Mouse (Mus musculus) midbrain, postnatal 0 days (tissue): ENCODE data around the gene Cpa5. TPM values are rescaled to one million over a fixed set of nuclear protein-coding genes. Genes with fewer than 3 reads are reported as not detected.

ENCODE experiments used
- ATAC-seq: fragments of 200-750 bp; cut with Nextera tagmentation; 2 replicates; pipeline ENCODE4 v1.8.0; 2017; ENCODE audit warnings: moderate number of reproducible peaks, mild to moderate bottlenecking, moderate TSS enrichment, moderate library complexity; ENCODE audit not compliant: low FRiP score
- DNase-seq: peaks from one replicate; pipeline ENCODE4 v3.0.0-alpha.2; 2015; ENCODE audit warnings: low spot score
- H3K27ac ChIP-seq: fragments of 300-500 bp; sonication (generic); 2 replicates; pipeline ENCODE4 v1.5.1; 2014; ENCODE audit warnings: low read depth, mild to moderate bottlenecking, low read length, mixed read lengths
- H3K27me3 ChIP-seq: fragments of 300-500 bp; sonication (generic); 2 replicates; pipeline ENCODE4 v1.6.1; 2014; ENCODE audit warnings: low read length, control low read depth, mixed read lengths; ENCODE audit not compliant: insufficient read depth
- H3K36me3 ChIP-seq: fragments of 300-500 bp; sonication (generic); 2 replicates; pipeline ENCODE4 v1.6.1; 2014; ENCODE audit warnings: low read length, control low read depth, mixed read lengths; ENCODE audit not compliant: insufficient read depth
- H3K4me1 ChIP-seq: fragments of 300-500 bp; sonication (generic); 2 replicates; pipeline ENCODE4 v1.6.1; 2014; ENCODE audit warnings: mild to moderate bottlenecking, control low read depth, antibody characterized with exemption, low read length, mixed read lengths; ENCODE audit not compliant: insufficient read depth
- H3K4me2 ChIP-seq: fragments of 300-500 bp; sonication (generic); 2 replicates; pipeline ENCODE4 v1.6.1; 2014; ENCODE audit warnings: low read depth, mild to moderate bottlenecking, low read length, mixed read lengths; ENCODE audit not compliant: poor library complexity, severe bottlenecking
- H3K4me3 ChIP-seq: fragments of 300-500 bp; sonication (generic); 2 replicates; pipeline ENCODE4 v1.5.1; 2014; ENCODE audit warnings: low read depth, mild to moderate bottlenecking, low read length, moderate library complexity
- H3K9ac ChIP-seq: fragments of 300-500 bp; sonication (generic); replicated peaks from 2 replicates; pipeline ENCODE4 v1.6.1; 2014; ENCODE audit warnings: mild to moderate bottlenecking, low read length, moderate library complexity, mixed read lengths; ENCODE audit not compliant: poor library complexity, severe bottlenecking
- H3K9me3 ChIP-seq: fragments of 300-500 bp; sonication (generic); 2 replicates; pipeline ENCODE4 v1.6.1; 2016; ENCODE audit warnings: low read length, control low read depth
- CTCF ChIP-seq: IDR thresholded peaks from 2 replicates; pipeline ENCODE4 v1.5.1; 2016; ENCODE audit warnings: antibody characterized with exemption, mild to moderate bottlenecking
- WGBS: fragments of 180-500 bp; shearing (Covaris S2); extraction: QIAGEN DNeasy Blood & Tissue Kit; methylation state at CpG from one replicate; pipeline ENCODE4 v1.1.7; 2014; 5-methylcytosine and 5-hydroxymethylcytosine counted together
- polyA plus RNA-seq: library from polyadenylated mRNA; unstranded; fragments of >200 nt; fragmentation: Nextera tagmentation; extraction: Ambion mirVana; gene quantifications from 2 replicates; pipeline ENCODE4 v1.2.1, GENCODE M21; 2015
- total RNA-seq: library from RNA; depleted of rRNA; stranded (reverse); fragments of >200 nt; gene quantifications from 2 replicates; pipeline ENCODE4 v1.2.3, GENCODE M21; 2014; rRNA removed

Cpa5 gene
- total RNA-seq: not detected in 2 replicates
- polyA plus RNA-seq: 0.13 TPM in 1 of 2 replicates, not detected in the other

DNA sequence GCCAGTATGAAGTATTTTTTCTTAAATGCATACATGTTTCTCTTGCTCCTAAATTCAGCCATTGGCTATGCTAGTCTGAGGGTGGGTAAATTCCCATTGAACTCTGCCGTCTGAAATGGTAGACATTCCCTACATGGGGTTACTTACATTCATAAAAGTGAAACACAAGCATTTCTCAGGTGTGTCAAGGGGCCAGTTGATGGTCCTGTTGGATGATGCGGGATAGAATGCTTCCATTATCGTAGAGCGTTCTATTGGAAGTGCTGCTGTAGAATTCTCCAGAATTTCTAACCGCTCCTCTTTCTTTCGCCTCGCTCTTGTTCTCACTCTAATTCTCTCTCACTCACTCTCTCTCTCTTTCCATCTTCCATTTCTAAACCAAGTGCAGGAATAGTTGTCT is at the start of gene Cpa5:
Gene Cpa5 (plus strand): TSS at position 301 of the 400 bp plus-strand sequence.
- Histone ChIP-seq H3K4me2 (no peak within 1 kb of the TSS), H3K4me1 (no peaks in the 10 kb centered on the region), H3K9me3 (no peaks in the 10 kb centered on the region), H3K4me3 (no peak within 1 kb of the TSS), H3K36me3 (no peaks in the 10 kb centered on the region), H3K27me3 (no peaks in the 10 kb centered on the region), H3K27ac (no peak within 1 kb of the TSS), H3K9ac (no peak within 1 kb of the TSS)
- 88% methylated on average over 7 of the region's 7 CpGs for WGBS
- ATAC-seq: no peak
- no peak for TF ChIP-seq CTCF
- no peak for DNase-seq

DNA sequence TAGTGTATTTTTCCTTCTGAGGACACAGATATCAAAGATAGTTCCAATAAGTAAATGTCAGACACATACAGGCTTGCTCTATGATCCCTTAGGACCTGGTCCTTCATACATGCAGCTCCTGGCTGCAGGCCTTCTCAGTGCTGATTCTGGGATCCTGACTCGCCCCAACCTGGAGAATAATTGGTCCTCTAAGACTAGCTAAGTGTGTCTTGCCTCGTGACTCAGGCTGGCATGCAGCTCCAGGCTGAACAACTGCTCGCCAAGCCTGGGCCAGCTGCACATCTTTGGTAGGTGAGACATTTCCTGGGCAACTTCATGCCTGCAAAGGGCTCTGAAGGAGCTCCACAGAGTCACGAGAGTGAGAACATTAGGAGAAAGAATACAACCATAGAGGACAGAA is 48.7 kb upstream of the Cpa5 start:
- no peak overlapping the region for H3K4me2 ChIP-seq
- H3K4me3 ChIP-seq: no peak overlapping the region
- no peak overlapping the region for H3K27ac ChIP-seq
- H3K27me3 ChIP-seq: no peaks in the 10 kb centered on the region
- no peak for ATAC-seq
- no peaks in the 10 kb centered on the region for H3K36me3 ChIP-seq
- WGBS: 83% methylated on average over 4 of the region's 4 CpGs
- H3K9ac ChIP-seq: no peak overlapping the region
- no peak for DNase-seq
- TF ChIP-seq CTCF: no peak
- no peaks in the 10 kb centered on the region for H3K9me3 ChIP-seq
- H3K4me1 ChIP-seq: no peaks in the 10 kb centered on the region

DNA sequence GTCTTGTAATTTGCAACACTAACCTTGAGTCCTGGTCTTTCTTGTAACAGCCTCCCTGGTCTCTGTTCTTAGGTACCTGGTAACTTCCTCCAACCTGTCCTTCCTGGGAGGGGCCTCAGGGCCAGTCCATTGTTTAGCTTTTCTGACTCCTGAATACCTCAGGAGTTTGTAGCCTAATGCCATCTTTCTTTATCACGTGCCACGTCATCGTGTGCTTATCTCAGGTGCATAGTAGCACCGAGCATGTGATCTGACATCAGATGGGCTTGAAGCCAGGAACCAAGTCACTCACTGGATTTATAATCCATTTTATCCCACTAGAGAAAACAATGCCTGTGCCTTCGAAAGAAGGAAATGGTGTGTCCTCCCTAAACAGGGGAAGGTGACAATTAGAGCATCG is 47.2 kb upstream of the Cpa5 start:
- no peak for ATAC-seq
- DNase-seq: no peak
- no peaks in the 10 kb centered on the region for H3K9me3 ChIP-seq
- no peak overlapping the region for H3K4me2 ChIP-seq
- no peak overlapping the region for H3K9ac ChIP-seq
- H3K27ac ChIP-seq: no peak overlapping the region
- 82% methylated on average over 6 of the region's 6 CpGs for WGBS
- H3K27me3 ChIP-seq: no peaks in the 10 kb centered on the region
- TF ChIP-seq CTCF: no peak
- H3K4me1 ChIP-seq: no peaks in the 10 kb centered on the region
- H3K4me3 ChIP-seq: no peak overlapping the region
- no peaks in the 10 kb centered on the region for H3K36me3 ChIP-seq

DNA sequence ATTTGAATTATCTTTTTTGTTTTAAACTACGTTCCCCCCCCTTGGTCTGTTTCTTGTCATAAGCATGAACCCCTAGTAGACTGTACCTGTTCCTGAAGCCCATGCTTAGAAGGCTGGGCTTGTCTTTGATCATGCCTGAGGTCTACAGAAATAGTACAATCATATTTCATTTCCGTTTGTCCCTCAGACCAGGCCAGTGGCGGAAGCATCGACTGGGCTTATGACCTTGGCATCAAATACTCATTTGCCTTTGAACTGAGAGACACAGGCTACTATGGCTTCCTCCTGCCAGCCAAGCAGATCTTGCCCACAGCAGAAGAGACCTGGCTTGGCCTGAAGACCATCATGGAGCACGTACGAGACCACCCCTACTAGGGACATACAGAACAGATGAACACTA is 46.8 kb upstream of the Cpa5 start:
- no peak for ATAC-seq
- no peak overlapping the region for H3K27ac ChIP-seq

DNA sequence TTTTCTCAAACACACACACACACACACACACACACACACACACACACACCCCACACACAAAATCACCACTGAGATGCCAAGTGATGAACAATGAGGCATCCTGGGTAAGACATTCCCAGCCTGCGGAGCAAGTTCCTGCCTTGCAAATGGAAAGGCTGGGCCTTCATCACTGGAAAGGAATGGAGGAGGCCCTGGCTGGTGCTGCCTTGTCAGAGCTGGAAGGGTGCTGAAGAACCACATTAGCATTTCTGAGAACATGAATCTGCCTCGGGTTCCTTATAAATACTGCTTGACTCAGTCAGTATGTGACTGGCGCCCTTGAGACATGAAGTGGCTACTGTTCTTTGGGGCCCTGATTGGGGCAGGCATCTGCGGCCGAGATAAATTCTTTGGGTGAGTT is 42.7 kb upstream of the Cpa5 start, which contains the start of gene Cpa4:
Gene Cpa4 (plus strand): TSS at position 301 of the 400 bp plus-strand sequence.
- WGBS: 68% methylated on average over 5 of the region's 5 CpGs
- no peak for TF ChIP-seq CTCF
- ATAC-seq (no peak), DNase-seq (no peak)
- no peak within 1 kb of the TSS for H3K27ac ChIP-seq
- no peaks in the 10 kb centered on the region for H3K27me3 ChIP-seq
- H3K4me1 ChIP-seq: 0 out of 2 replicates have a peak, but pooled peaks cover 6% of the 10 kb centered on the region
- no peak within 1 kb of the TSS for H3K9ac ChIP-seq
- no peak within 1 kb of the TSS for H3K4me3 ChIP-seq
- no peak within 1 kb of the TSS for H3K4me2 ChIP-seq
- no peaks in the 10 kb centered on the region for H3K36me3 ChIP-seq
- no peaks in the 10 kb centered on the region for H3K9me3 ChIP-seq

More for the DNA sequence above, 46.8 kb upstream of the Cpa5 start:
- Histone ChIP-seq H3K27me3 (no peaks in the 10 kb centered on the region), H3K4me3 (no peak overlapping the region), H3K9ac (no peak overlapping the region), H3K36me3 (no peaks in the 10 kb centered on the region), H3K4me2 (no peak overlapping the region), H3K4me1 (no peaks in the 10 kb centered on the region), H3K9me3 (no peaks in the 10 kb centered on the region)
- DNase-seq: no peak
- TF ChIP-seq CTCF: no peak
- WGBS: 95% methylated on average over 6 of the region's 6 CpGs

DNA sequence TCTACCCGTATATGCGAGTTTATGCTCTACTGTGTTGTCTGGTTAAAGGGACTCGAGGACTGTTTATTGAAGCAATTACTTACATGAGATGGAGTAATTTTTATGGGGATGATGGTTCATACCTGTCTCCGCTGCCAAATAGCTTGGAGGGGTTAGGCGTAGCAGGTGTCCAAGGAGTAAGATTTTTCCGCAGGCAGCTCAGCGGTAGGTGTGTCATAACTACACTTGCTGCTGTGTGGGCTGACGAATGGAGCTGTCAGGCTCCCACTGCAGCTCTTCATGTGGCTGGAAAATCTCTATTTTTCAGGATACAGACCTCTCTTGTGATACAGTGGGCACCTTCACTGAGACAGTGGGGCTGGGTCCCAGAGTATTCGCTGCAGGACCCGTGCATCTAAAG is 41.5 kb upstream of the Cpa5 start:
- no peak overlapping the region for H3K4me2 ChIP-seq
- WGBS: 83% methylated on average over 10 of the region's 10 CpGs
- no peak for ATAC-seq
- no peak overlapping the region for H3K27ac ChIP-seq
- no peaks in the 10 kb centered on the region for H3K9me3 ChIP-seq
- no peak overlapping the region for H3K4me3 ChIP-seq
- H3K4me1 ChIP-seq: 0 out of 2 replicates have a peak, but pooled peaks cover 6% of the 10 kb centered on the region
- H3K36me3 ChIP-seq: no peaks in the 10 kb centered on the region
- no peak for DNase-seq
- no peak for TF ChIP-seq CTCF
- no peak overlapping the region for H3K9ac ChIP-seq
- no peaks in the 10 kb centered on the region for H3K27me3 ChIP-seq
